Mouse (Mus musculus): ENCODE results near the gene Ormdl2.

DNA sequence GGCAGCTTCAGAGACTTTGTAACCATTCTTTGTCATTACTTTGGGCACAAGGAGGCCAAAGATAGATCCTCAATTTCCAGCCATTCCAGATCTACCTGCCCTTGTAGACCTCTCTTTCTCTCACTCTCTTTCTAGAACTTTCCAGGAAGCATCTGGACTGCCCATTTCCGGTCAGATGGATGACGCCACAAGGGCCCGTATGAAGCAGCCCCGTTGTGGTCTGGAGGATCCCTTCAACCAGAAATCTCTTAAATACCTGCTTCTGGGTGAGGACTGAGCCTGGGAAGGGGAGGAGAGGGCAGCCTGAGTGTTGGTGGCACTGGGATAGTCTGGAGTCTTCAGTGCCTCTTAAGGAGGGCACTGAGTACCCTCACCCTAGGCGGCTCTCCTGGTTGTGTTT lies 27.1 kb downstream of the Ormdl2 start:
- no peak for TF ChIP-seq CTCF (IDR thresholded peaks at IDR 0.05; ENCODE audit: control insufficient read depth, insufficient read depth, low read length)
- TF ChIP-seq POLR2A (IDR thresholded peaks at IDR 0.05; ENCODE audit: borderline replicate concordance, control insufficient read depth, low read depth, low read length) = no peak

Data from bone marrow, adult 2 months (tissue).